Mouse (Mus musculus) neural tube, embryonic 15.5 days (tissue): Measurements from ENCODE around the gene Lig4. TPM values are rescaled to one million over a fixed set of nuclear protein-coding genes. Genes with fewer than 3 reads are reported as not detected.

Experiments
- ATAC-seq: fragments of 200-750 bp; cut with Nextera tagmentation; 2 replicates; pipeline ENCODE4 v1.8.0; 2017; ENCODE audit warnings: mild to moderate bottlenecking, moderate TSS enrichment, moderate library complexity; ENCODE audit not compliant: low FRiP score
- H3K27ac ChIP-seq: fragments of 300-500 bp; sonication (generic); replicated peaks from 2 replicates; pipeline ENCODE4 v1.5.1; 2015; ENCODE audit warnings: mild to moderate bottlenecking, inconsistent platforms
- H3K27me3 ChIP-seq: fragments of 300-500 bp; sonication (generic); replicated peaks from 2 replicates; pipeline ENCODE4 v1.6.1; 2015; ENCODE audit warnings: inconsistent platforms
- H3K36me3 ChIP-seq: fragments of 300-500 bp; sonication (generic); 2 replicates; pipeline ENCODE4 v1.6.1; 2015; ENCODE audit warnings: inconsistent platforms
- H3K4me1 ChIP-seq: fragments of 300-500 bp; sonication (generic); 2 replicates; pipeline ENCODE4 v1.6.1; 2015; ENCODE audit warnings: inconsistent platforms
- H3K4me2 ChIP-seq: fragments of 300-500 bp; sonication (generic); 2 replicates; pipeline ENCODE4 v1.6.1; 2015; ENCODE audit warnings: inconsistent platforms, mild to moderate bottlenecking, moderate library complexity
- H3K4me3 ChIP-seq: fragments of 300-500 bp; sonication (generic); replicated peaks from 2 replicates; pipeline ENCODE4 v1.5.1; 2015; ENCODE audit warnings: mild to moderate bottlenecking, inconsistent platforms
- H3K9ac ChIP-seq: fragments of 300-500 bp; sonication (generic); replicated peaks from 2 replicates; pipeline ENCODE4 v1.6.1; 2015; ENCODE audit warnings: mild to moderate bottlenecking, inconsistent platforms
- H3K9me3 ChIP-seq: fragments of 300-500 bp; sonication (generic); replicated peaks from 2 replicates; pipeline ENCODE4 v1.6.1; 2016; ENCODE audit warnings: inconsistent platforms
- WGBS: fragments of 180-500 bp; shearing (Covaris S2); methylation state at CpG from one replicate; pipeline ENCODE4 v1.1.7; 2015; ENCODE audit warnings: mixed read lengths; 5-methylcytosine and 5-hydroxymethylcytosine counted together
- polyA plus RNA-seq: library from polyadenylated mRNA; unstranded; fragments of >200 nt; fragmentation: Nextera tagmentation; extraction: Ambion mirVana; gene quantifications from 2 replicates; pipeline ENCODE4 v1.2.1, GENCODE M21; 2015

The Lig4 gene
- polyA plus RNA-seq, result 9.4 and 10.8 TPM in 2 replicates

GRCm38 (mm10) chr8:9977573-9978314 is at the start of gene Lig4, which contains the start of gene Abhd13:
Gene Lig4 (minus strand): TSS chr8:9977686.
Gene Abhd13 (plus strand): TSS chr8:9977707.
- peaks cover 49% of the 10 kb centered on the region for H3K4me1 ChIP-seq
- peak; percentile 74 for ATAC-seq
- peak within 1 kb of the TSS; percentile 89 for H3K27ac ChIP-seq
- H3K36me3 ChIP-seq, result peaks cover 10% of the 10 kb centered on the region
- H3K4me2 ChIP-seq, result peak within 1 kb of the TSS; percentile 72
- H3K9ac ChIP-seq, result peak within 1 kb of the TSS; percentile 91
- no peaks in the 10 kb centered on the region for H3K9me3 ChIP-seq
- H3K4me3 ChIP-seq, result peak within 1 kb of the TSS; percentile 98
- H3K27me3 ChIP-seq, result no peaks in the 10 kb centered on the region
- under 1% methylated on average over 68 of the region's 68 CpGs for WGBS

GRCm38 (mm10) chr8:10017231-10017630 is 39.7 kb upstream of the Lig4 start:
- WGBS, result 51% methylated on average over 3 of the region's 3 CpGs
- Histone ChIP-seq H3K4me3 (no peak overlapping the region), H3K27me3 (no peaks in the 10 kb centered on the region), H3K9ac (no peak overlapping the region), H3K36me3 (no peaks in the 10 kb centered on the region), H3K4me1 (0 out of 2 replicates have a peak, but pooled peaks cover 3% of the 10 kb centered on the region), H3K9me3 (no peaks in the 10 kb centered on the region), H3K27ac (no peak overlapping the region), H3K4me2 (no peak overlapping the region)
- ATAC-seq, result no peak

DNA sequence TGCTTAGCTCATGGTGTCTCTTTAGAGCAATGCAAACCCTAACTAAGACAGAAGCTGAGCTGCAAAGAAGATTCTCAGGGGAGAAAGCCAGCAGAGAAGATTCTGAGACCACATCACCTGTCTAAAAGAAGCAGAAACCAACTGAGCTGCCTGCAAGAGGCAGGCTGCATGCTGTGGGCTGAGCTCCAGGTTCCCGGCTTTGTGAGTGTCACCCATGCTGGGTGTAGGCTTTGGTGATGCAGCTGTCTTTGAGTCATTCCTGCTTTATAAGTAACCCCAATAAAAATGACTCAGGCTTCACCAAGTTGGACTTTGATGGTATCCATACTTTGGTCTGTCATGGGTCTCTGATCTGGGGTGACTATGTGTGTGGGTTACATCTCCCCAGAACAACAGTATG is 38.8 kb upstream of the Lig4 start:
- Histone ChIP-seq H3K27me3 (no peaks in the 10 kb centered on the region), H3K27ac (no peak overlapping the region), H3K4me3 (no peak overlapping the region), H3K4me1 (0 out of 2 replicates have a peak, but pooled peaks cover 3% of the 10 kb centered on the region), H3K36me3 (no peaks in the 10 kb centered on the region), H3K9me3 (no peaks in the 10 kb centered on the region), H3K4me2 (no peak overlapping the region), H3K9ac (no peak overlapping the region)
- no peak for ATAC-seq
- 89% methylated on average over 1 of the region's 1 CpGs for WGBS

DNA sequence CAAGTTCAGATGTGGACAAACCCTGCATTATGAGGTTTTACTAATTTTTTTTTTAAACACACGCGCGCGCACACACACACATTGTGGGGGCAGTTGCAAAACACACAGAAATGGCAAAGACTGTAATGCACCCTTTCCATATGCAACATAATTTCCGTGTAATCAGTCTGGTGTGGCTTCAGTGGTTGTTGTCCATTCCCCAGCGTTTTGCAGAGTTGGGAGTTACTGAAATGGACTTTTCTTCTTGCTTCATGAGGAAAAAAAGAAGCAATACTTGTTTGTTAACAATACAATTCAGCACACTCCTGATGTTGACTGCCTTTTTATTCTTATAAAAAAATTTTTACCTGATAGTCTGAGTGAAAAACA is 30.2 kb upstream of the Lig4 start:
- WGBS, result 41% methylated on average over 6 of the region's 6 CpGs
- ATAC-seq, result no peak
- H3K4me2 ChIP-seq, result peak overlapping the region; percentile 73
- H3K36me3 ChIP-seq, result no peaks in the 10 kb centered on the region
- H3K27ac ChIP-seq, result no peak overlapping the region
- H3K9me3 ChIP-seq, result no peaks in the 10 kb centered on the region
- peaks cover 18% of the 10 kb centered on the region for H3K4me1 ChIP-seq
- peak overlapping the region; percentile 43 for H3K4me3 ChIP-seq
- H3K27me3 ChIP-seq, result no peaks in the 10 kb centered on the region
- peak overlapping the region; percentile 33; the same call in 1 of the 2 replicates for H3K9ac ChIP-seq

GRCm38 (mm10) chr8:10006986-10007659 is 29.6 kb upstream of the Lig4 start:
- H3K9me3 ChIP-seq, result no peaks in the 10 kb centered on the region
- peak overlapping the region; percentile 33 for H3K9ac ChIP-seq
- H3K4me3 ChIP-seq, result peak overlapping the region; percentile 43
- H3K27ac ChIP-seq, result no peak overlapping the region
- H3K36me3 ChIP-seq, result no peaks in the 10 kb centered on the region
- no peaks in the 10 kb centered on the region for H3K27me3 ChIP-seq
- peak; percentile 82 for ATAC-seq
- WGBS, result 5% methylated on average over 29 of the region's 29 CpGs
- H3K4me1 ChIP-seq, result peaks cover 18% of the 10 kb centered on the region
- peak overlapping the region; percentile 73 for H3K4me2 ChIP-seq

- H3K9me3 ChIP-seq, result no peaks in the 10 kb centered on the region
- peaks cover 18% of the 10 kb centered on the region for H3K4me1 ChIP-seq
- no peaks in the 10 kb centered on the region for H3K36me3 ChIP-seq
- peak within 1 kb of the TSS; percentile 33 for H3K9ac ChIP-seq
- H3K27ac ChIP-seq, result no peak within 1 kb of the TSS
- peak within 1 kb of the TSS; percentile 73 for H3K4me2 ChIP-seq
- H3K4me3 ChIP-seq, result peak within 1 kb of the TSS; percentile 43
- ATAC-seq, result peak; percentile 40
- WGBS, result 53% methylated on average over 16 of the region's 16 CpGs
- H3K27me3 ChIP-seq, result no peaks in the 10 kb centered on the region
These were observed 28.9 kb upstream of the Lig4 start, which contains the start of gene Tnfsf13b for GRCm38 (mm10) chr8:10006156-10006985. Gene Tnfsf13b (plus strand): TSS chr8:10006467.

GRCm38 (mm10) chr8:10004115-10004514 is 26.6 kb upstream of the Lig4 start:
- Histone ChIP-seq H3K9me3 (no peaks in the 10 kb centered on the region), H3K27me3 (no peaks in the 10 kb centered on the region), H3K27ac (no peak overlapping the region), H3K36me3 (no peaks in the 10 kb centered on the region), H3K4me3 (no peak overlapping the region), H3K9ac (no peak overlapping the region), H3K4me2 (no peak overlapping the region), H3K4me1 (peaks cover 18% of the 10 kb centered on the region)
- WGBS, result 82% methylated on average over 7 of the region's 7 CpGs
- no peak for ATAC-seq

DNA sequence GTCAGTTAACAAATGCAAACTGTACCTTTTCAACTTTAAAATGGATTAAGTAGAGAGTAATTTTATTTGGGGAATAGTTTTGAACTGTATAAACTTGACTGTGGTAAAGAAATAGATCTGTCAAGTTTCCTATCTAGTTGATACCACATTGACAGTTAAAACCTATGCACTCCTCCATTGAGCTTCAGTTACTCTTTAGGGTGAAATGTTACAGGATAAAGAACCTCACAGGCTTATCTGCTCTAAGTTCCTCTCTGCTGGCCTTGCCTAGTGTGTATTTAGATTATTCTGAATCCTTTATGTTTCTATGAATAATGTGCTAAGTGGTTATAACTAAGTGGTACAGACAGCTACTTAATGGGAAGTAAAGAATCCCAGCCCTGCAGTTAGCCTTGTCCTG is 2.7 kb upstream of the Lig4 start:
- Histone ChIP-seq H3K4me1 (peaks cover 45% of the 10 kb centered on the region), H3K9me3 (no peaks in the 10 kb centered on the region), H3K4me2 (no peak overlapping the region), H3K4me3 (no peak overlapping the region), H3K36me3 (no peaks in the 10 kb centered on the region), H3K27ac (no peak overlapping the region), H3K27me3 (no peaks in the 10 kb centered on the region), H3K9ac (no peak overlapping the region)
- no peak for ATAC-seq

DNA sequence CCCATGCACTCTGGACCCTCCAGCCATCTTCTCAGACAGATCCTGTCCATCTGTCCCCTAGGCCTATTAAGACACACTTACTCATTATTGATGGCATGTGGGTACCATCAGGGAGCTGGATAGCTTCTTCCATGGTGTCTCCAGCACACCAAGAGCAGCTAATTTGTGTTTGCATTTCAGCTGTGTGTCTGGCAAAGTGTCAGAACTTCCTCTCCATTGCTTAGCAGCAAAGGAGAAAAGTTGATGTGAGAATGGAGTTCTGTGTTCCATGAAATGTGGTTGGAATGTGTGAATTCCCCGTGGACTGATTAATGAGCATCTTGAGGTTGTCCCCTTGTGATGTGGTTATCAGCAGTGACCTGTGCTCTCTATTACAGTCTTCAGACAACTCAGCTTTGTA is 2.3 kb upstream of the Lig4 start:
- no peak overlapping the region for H3K9ac ChIP-seq
- no peak overlapping the region for H3K4me2 ChIP-seq
- H3K4me1 ChIP-seq, result peaks cover 49% of the 10 kb centered on the region
- no peaks in the 10 kb centered on the region for H3K9me3 ChIP-seq
- H3K27me3 ChIP-seq, result no peaks in the 10 kb centered on the region
- no peak overlapping the region for H3K4me3 ChIP-seq
- ATAC-seq, result no peak
- WGBS, result 81% methylated on average over 1 of the region's 1 CpGs
- H3K27ac ChIP-seq, result no peak overlapping the region
- H3K36me3 ChIP-seq, result no peaks in the 10 kb centered on the region

GRCm38 (mm10) chr8:9978475-9979230 is 1.2 kb upstream of the Lig4 start:
- Histone ChIP-seq H3K9me3 (no peaks in the 10 kb centered on the region), H3K4me3 (peak overlapping the region; percentile 98), H3K4me1 (peaks cover 49% of the 10 kb centered on the region), H3K4me2 (peak overlapping the region; percentile 72), H3K36me3 (peaks cover under 1% of the 10 kb centered on the region), H3K27me3 (no peaks in the 10 kb centered on the region), H3K9ac (peak overlapping the region; percentile 91), H3K27ac (0 out of 2 replicates have a peak overlapping the region, but pooled peaks have one; percentile 89)
- ATAC-seq, result no peak
- 62% methylated on average over 18 of the region's 18 CpGs for WGBS

DNA sequence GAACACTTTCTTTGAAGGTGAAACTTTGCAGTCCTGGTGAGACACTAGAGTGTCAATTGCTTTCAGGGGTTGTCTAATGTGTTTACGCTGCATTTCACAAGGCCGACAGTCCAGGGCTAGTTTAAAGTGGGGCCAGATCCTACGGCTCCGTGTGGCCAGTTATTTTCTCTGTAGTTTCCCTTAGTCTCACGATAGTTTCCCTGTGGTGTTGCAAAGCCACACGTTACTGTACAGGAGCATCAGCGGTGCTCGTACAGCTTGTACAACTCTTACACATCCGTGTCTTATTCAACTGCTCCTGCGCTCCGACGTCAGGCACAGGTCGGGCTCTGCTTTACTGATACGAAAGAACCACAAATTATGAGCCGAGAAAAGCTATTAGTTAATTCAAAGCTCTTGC is 470 bp downstream of the Lig4 start:
- Histone ChIP-seq H3K4me2 (peak overlapping the region; percentile 72), H3K4me3 (peak overlapping the region; percentile 98), H3K4me1 (peaks cover 49% of the 10 kb centered on the region), H3K27ac (peak overlapping the region; percentile 51; the same call in 1 of the 2 replicates), H3K27me3 (no peaks in the 10 kb centered on the region), H3K9me3 (no peaks in the 10 kb centered on the region), H3K9ac (peak overlapping the region; percentile 34), H3K36me3 (peaks cover 17% of the 10 kb centered on the region)
- 38% methylated on average over 15 of the region's 15 CpGs for WGBS
- no peak for ATAC-seq
